Mouse (Mus musculus): ENCODE data around the gene Olfr97.
A peak's percentile ranks its signal among the peaks of the same experiment; 100 is the strongest.
"Not testable (repeated sequence)": the region's sequence is repeated elsewhere in the genome, so short reads cannot be mapped to it uniquely, and the experiment has no call there.

The Olfr97 gene

GRCm38 (mm10) chr17:37237230-37237629 is at the start of gene Olfr97:
Olfr97 (minus strand) TSS chr17:37237330.
- DNase-seq = not testable (repeated sequence)

- no peak for DNase-seq
Measured at GRCm38 (mm10) chr17:37283360-37283759, 46.2 kb upstream of the Olfr97 start, which contains the start of gene Olfr99. Olfr99 (minus strand) TSS chr17:37283460.

- no peak for DNase-seq
Measured at GRCm38 (mm10) chr17:37280331-37280730, 43.2 kb upstream of the Olfr97 start.

GRCm38 (mm10) chr17:37276573-37276972 is 39.4 kb upstream of the Olfr97 start:
- DNase-seq = no peak

- no peak for DNase-seq
Measured at GRCm38 (mm10) chr17:37275626-37276248, 38.6 kb upstream of the Olfr97 start.

GRCm38 (mm10) chr17:37270702-37271092 is 33.6 kb upstream of the Olfr97 start:
- no peak for DNase-seq

- DNase-seq = peak; percentile 43
Measured at GRCm38 (mm10) chr17:37270058-37270701, 33.0 kb upstream of the Olfr97 start, which contains the start of gene H2-M3. H2-M3 (plus strand) TSS chr17:37270220.

- DNase-seq = no peak
Measured at GRCm38 (mm10) chr17:37263626-37264025, 26.5 kb upstream of the Olfr97 start, which contains the start of gene Olfr98. Olfr98 (minus strand) TSS chr17:37263749.

DNA sequence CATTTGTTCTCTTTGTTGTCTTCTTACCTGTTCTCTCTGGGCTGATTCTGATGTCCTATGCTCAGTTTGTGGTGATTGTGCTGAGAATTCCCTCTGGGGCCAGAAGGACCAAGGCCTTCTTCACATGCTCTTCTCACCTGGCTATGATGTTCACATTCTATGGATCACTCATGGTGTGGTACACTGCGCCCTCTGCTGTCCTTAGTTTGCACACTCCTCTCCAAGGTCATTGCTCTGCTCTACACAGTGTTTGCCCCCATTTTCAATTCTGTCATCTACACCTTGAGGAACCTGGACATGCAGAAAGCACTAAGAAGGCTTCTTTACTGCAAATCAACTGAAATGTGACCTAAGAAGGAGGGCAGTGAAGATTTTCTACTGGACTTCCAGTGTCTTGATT is 13.4 kb upstream of the Olfr97 start:
- no peak for DNase-seq

DNA sequence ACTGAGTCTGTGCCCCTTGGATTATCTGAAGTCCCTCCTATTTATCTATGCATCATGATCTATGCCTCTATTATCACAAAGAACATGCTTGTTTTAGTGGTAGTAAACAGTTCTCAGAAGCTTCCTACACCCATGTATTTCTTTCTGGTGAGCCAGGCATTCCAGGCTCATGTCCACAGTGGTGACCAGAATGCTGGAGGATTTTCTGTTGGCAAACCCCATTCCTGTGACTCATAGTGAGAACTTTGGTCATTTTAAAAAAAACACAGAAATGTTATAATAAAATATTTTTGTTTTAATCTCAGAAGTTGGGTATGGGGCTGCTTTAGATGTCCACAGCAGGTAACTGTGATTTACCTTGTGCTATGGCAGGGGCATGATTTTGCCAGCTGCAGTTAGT is 12.3 kb upstream of the Olfr97 start:
- DNase-seq = no peak

- DNase-seq = peak; percentile 1
Measured at GRCm38 (mm10) chr17:37246715-37247114, 9.6 kb upstream of the Olfr97 start.

DNA sequence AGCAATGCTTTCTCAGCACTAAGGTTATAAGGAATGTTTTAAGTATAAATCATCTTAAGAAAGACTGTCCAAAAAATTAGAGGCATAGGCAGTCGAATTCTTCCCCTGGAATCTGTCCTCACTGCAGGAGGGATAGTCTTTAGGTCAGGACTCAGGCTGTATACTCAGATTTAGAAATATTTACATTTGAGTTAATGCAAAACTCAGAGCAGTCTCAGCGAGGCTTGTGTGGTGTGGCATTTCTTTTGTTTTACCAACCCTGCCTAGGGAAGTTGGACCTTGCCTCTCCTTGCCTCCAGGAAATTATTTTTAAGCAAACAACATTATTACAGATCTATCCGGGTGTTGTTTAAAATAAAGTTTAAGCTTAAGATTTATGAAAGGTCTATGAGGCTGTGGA is 5.1 kb upstream of the Olfr97 start:
- no peak for DNase-seq

DNA sequence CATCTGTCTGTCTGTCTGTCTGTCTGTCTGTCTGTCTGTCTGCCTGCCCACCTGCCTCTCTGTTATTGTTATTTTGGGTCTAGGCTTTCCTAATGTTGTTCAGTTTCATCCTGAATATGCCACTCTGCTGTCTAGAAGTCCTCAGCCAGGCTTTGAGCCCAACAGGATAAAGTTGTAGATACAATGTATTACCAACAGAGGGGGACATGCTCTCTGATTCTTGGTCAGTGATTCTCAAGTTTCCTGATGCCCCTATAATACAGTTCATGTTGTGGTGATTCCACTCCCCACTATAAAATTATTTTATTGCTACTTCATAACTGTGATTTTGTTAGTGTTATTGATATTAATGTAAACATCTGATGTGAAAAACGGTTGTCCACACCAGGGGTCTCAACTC is 15.3 kb downstream of the Olfr97 start:
- DNase-seq = no peak

- no peak for DNase-seq
Measured at GRCm38 (mm10) chr17:37219846-37220245, 17.3 kb downstream of the Olfr97 start, which contains the start of gene Olfr96. Olfr96 (plus strand) TSS chr17:37220146.

DNA sequence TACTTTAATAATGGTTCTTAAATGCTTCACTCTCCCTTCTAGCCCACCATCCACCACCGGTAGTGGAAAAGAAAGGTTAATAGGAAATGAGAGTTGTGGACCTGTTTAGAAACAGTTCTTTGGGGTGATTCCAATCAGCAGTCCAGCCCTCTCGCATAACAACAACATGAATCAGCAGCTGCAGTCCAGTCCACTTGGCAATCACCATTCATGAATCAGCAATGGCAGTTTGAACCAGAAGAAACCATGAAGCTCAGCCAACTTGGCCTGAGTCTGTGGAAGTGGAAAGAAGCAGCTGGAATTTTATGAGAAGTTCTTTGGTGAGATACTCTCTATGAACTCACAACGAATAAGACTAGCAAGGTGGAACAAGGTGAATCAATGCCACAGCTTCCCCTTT is 18.6 kb downstream of the Olfr97 start:
- no peak for DNase-seq

- no peak for DNase-seq
Measured at GRCm38 (mm10) chr17:37213018-37213417, 24.1 kb downstream of the Olfr97 start, which contains the start of gene Olfr95. Olfr95 (minus strand) TSS chr17:37213118.

GRCm38 (mm10) chr17:37210884-37211768 is 26.0 kb downstream of the Olfr97 start:
- no peak for DNase-seq

DNA sequence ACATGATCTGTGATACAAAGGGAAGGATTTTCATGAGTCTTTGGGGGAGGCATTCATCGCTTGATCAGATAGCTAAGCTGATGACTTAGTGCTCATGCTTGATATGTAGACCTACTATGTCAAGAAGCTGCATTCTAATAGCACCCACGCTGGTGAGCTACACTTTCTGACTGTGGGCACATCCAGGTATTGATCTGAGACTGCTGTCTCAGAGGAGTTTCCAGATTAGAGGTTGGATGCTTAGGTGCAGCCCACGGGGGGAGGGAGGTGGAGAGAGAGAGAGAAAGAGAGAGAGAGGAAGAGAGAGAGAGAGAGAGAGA is 33.3 kb downstream of the Olfr97 start:
- no peak for DNase-seq

- DNase-seq = peak; percentile 56
Measured at GRCm38 (mm10) chr17:37203206-37203916, 33.8 kb downstream of the Olfr97 start.

GRCm38 (mm10) chr17:37200894-37201293 is 36.2 kb downstream of the Olfr97 start, which contains the start of gene Olfr94:
Olfr94 (minus strand) TSS chr17:37200994.
- DNase-seq = no peak

DNA sequence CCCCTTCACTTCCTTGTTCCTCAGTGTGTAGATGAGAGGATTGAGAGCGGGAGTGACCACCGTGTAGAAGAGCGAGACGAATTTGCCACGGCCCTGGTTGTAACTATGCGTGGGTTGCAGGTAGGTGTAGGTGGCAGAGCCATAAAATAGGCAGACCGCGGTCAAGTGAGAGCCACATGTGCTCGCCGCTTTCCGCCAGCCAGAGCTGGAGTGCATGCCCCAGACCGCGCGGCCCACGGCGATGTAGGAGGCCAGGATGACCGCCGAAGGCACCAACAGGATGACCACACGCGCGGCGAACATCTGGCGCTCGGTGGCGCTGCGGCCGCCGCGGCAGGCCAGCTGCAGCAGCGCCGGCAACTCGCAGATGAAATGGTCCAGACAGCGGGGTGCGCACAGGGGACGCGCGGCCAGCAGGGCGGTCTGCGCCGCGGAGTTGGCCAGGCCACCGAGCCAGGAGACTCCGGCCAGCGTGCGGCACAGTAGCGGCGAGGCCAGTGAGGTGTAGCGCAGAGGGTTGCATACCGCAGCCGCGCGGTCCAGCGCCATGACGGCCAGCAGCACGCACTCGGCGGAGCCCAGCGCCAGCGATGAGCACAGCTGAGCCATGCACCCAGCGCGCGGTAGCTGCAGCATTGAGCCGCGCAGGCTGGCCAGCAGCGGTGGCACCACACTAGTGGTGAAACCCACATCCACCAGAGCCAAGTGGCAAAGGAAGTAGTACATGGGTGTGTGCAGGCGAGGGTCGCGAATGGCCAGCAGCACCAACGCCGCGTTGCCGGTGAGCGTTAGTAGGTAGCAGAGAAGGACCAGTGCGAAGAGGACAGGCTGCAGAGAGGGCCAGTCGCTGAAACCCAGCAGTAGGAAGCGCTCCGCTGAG is 40.0 kb downstream of the Olfr97 start:
- DNase-seq = no peak

- no peak for DNase-seq
Measured at GRCm38 (mm10) chr17:37194782-37195181, 42.3 kb downstream of the Olfr97 start.
